Mouse (Mus musculus): ENCODE results near the gene Npdc1.

The Npdc1 gene

DNA sequence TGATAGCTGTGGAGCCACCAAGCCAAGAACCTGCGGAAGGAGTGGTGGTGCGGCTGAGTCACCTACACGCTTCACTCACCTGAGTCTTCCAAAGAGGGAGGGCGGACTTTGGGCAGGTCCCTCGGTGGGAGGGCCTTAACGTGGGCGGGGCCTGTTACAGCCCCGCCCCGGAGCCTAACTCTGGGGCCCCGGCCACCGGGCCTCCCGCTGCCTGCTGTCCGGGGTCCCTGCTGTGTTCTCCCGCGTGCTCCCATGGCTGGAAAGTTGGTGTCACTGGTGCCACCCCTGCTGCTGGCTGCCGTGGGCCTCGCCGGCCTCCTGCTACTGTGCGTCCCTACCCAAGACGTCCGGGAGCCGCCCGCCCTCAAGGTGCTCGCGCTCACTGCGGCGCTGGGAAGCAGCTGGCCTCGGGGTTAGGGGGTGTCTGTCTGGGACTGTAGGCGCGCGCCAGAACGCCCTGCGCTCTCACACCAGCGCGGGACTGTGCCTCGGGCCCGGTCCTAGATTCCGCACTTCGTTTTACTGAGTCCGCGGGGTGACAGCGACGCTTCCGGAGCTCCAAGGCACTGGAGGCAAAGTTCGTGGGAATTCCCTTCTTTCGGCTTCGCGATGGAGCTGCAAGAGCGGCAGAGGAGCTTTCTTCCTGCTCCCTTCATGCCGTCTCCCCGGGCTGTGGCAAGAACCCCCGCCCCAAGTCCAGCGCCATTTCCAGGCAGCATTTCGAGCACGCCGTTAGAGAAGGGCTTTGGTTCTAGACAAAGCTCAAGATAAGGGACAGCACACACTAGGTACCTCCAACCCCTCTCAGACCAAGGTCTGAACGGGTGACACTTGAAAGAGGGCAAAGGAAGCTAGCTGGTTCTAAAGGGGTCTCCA, 3.2 kb upstream of the Npdc1 start, which contains the start of gene Entpd2:
TSS of gene Entpd2 (plus strand) at position 154 of the 876 bp plus-strand sequence.
- DNase-seq (ENCODE audit: low read depth): peak; percentile 62

DNA sequence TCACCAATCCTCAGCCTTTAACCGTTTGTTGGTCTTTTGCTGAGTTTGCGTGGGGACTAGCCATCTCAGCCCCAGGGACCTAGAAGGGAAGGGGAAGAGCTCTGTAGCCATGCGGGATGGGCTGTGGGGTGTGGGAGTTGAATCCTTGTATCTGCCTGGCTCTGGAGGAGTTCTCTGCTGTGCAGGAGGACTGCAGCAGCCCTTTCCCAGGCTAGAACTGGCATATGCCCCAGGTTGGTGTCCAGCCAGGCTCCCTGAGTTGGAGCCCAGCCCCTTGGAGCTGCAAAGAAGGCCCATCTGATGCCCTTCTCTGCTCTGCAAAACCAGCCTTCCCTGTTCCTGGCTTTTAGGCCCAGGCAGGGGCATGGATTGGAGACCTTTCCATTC, 2.6 kb upstream of the Npdc1 start:
- no peak for DNase-seq (ENCODE audit: low read depth)

DNA sequence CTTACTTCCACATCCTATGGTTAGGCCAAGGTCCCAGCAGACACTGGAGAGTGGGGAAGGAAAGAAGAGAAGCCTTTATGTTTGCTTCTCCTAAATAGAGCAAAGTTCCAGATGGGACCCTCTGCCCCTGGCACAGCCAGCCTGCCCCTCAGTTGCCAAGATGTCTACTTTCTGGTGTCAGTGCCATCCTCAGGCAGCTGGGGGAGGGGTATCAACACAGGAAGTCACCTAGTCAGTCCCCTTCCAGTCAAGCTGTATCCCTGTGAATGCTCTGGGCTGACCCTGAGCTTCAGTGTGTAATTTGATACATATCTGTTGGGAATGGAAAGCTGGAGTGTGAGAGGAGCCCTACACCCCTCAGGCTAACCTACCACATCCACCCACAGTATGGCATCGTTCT, 2.1 kb upstream of the Npdc1 start:
- no peak for DNase-seq (ENCODE audit: low read depth)

DNA sequence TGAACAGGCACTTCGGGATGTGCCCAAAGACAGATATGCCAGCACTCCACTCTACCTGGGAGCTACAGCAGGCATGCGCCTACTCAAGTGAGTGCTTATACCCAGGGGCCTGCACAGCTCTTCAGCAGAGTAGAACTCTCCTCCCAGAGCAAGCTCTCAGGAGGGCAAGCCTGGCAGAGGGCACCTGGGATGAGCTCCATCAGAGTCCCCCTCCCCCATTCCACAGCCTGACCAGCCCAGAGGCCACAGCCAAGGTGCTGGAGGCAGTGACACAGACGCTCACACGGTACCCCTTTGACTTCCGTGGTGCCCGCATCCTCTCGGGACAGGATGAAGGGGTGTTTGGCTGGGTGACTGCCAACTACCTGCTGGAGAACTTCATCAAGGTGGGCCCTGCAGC, 1.1 kb upstream of the Npdc1 start:
- no peak for DNase-seq (ENCODE audit: low read depth)

DNA sequence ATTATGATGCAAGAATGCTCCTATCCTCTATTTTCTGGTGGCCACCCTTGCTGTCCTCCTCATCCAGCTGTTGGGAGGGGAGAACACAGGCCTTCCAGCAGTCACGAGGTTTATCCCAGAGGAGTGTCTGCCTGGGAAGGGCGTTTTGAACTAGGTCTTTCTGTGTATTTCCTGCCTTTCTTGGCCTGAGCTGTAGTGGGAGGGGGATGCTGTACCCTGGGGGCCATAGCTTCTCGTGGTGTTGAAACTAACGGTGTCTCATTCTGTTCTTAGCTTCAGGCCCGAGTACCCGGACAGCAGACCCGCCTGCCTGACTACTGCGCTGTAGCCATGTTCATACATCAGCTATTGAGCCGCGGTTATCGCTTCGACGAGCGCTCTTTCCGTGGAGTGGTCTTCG, 1.1 kb downstream of the Npdc1 start:
- DNase-seq (ENCODE audit: low read depth): no peak

DNA sequence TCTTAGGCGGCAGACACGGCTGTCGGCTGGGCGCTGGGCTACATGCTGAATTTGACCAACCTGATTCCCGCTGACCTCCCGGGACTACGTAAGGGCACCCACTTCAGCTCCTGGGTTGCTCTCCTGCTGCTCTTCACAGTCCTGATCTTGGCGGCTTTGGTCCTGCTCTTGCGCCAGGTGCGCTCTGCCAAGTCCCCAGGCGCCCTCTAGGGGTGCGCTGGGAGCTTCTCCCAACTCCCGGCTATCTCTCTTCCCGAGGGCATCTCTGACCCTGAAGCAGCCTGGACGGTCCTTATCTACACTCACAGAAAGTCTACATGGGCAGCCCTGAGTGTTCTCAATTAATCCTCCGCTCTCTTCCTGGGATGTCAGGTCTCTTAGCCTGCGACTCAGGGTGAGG, 1.6 kb downstream of the Npdc1 start:
- DNase-seq (ENCODE audit: low read depth): peak; percentile 49

- DNase-seq (ENCODE audit: low read depth): peak; percentile 95
These were observed 3.3 kb downstream of the Npdc1 start for GRCm38 (mm10) chr2:25402377-25402971.

DNA sequence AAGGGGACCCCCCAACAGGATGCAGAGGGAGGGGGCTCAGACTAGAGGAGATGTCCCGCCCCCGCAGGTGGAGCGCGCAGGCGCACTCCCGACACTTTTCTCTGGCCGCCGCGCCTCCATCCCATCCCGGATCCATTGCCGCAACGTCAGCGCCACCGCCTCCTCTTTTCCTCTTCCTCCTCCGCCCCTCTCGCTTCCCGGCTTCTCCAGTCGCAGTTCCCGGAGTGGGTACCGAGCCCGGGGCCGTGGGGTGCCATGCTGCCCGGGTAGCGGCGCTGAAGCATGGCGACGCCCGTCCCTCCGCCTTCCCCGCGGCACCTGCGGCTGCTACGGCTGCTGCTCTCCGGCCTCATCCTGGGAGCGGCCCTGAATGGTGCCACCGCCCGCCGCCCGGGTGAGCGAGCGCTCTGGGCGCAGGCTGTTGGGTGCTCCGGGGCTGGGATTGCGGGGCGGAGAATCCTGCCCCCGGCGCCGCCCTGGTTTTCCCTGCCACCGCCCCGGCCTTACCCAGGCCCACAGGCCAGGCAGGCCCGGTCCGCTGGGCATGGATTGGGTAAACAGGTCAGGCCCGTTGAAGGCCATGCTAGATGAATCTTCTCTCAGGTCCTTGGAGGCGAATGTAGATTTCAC, 3.9 kb downstream of the Npdc1 start:
- DNase-seq (ENCODE audit: low read depth): peak; percentile 53

DNA sequence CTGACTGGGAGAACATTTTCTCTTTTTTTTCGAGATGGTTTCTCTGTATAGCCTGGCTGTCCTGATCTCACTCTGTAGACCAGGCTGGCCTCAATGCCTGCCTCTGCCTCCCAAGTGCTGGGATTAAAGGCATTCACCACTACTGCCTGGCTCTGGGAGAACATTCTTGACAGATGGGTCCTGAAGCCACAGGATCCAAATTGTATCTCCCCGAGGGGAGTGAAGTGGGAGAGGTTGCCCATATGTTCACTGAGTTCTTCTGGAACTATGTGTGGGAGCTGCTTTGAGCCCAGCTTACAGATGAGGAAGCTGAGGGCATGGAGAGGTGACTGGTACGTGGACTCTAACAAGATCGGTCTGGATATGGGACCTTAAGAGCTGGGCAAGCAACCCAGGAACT, 4.8 kb downstream of the Npdc1 start:
- DNase-seq (ENCODE audit: low read depth): no peak

DNA sequence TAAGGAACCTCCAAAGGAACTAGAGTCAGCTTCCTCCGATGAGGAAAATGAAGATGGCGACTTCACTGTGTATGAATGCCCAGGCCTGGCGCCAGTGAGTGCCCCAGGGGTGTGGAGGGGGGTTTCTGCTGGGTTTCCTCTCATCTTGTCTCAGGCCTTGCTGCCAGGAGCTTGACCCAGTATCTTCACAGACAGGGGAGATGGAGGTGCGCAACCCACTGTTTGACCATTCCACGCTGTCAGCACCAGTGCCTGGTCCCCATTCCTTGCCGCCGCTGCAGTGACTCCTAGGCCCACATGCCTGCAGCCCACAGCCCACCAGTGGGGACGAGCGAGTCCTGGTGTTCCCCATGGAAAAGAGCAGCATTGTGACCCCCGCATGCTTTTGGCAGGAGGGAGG, 9.8 kb downstream of the Npdc1 start:
- no peak for DNase-seq (ENCODE audit: low read depth)

DNA sequence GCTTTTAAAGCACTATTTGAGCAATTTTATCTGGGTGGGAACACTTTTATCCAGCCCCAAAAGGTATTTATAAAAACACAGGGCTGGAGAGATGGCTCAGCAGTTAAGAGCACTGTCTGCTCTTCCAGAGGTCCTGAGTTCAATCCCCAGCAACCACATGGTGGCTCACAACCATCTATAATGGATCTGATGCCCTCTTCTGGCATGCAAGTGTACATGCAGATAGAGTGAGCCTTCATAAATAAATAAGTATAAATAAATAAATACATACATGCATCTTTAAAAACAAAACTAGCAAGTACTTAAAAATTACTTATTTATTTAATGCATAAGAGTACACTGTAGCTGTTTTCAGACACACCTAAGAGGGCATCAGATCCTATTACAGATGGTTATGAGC, 14.3 kb downstream of the Npdc1 start:
- DNase-seq (ENCODE audit: low read depth): peak; percentile 42

DNA sequence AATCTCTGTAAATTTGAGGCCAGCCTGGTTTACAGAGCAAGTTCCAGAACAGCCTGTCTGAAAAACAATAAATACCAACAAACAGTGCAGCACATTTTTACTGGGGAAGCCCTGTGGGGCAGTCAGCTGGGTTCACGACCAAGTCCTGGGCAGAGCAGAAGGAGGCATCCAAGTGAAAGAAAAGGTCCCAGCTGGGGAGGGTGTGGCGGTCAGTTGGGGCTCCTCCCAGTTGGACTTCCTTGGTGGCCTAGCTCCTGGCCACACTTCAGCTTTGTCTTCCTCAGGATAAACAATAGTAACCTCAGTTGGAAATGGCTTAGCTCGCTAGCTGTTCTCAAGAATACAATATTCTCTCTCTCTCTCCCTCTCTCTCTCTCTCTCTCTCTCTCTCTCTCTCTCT, 18.3 kb downstream of the Npdc1 start:
- DNase-seq (ENCODE audit: low read depth): no peak

DNA sequence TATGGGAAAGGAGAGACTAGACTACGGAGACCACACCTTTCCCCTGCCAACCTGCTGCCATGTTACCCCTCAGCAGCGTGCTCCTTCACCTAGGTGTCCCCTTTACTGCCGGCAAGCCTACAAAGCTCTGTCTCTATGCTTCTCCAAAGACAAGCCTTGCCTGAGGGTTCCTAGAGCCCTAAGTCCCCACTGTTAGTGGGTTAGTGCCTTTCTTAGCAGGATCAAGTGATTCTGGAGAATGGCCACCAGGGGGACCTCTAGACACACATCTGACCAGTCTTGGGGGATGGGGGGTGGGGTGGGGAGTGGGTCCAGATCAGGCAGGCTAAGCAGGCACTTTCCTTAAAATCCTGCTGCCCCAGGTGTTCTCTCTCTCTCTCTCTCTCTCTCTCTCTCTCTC, 22.7 kb downstream of the Npdc1 start:
- peak; percentile 88 for DNase-seq (ENCODE audit: low read depth)

DNA sequence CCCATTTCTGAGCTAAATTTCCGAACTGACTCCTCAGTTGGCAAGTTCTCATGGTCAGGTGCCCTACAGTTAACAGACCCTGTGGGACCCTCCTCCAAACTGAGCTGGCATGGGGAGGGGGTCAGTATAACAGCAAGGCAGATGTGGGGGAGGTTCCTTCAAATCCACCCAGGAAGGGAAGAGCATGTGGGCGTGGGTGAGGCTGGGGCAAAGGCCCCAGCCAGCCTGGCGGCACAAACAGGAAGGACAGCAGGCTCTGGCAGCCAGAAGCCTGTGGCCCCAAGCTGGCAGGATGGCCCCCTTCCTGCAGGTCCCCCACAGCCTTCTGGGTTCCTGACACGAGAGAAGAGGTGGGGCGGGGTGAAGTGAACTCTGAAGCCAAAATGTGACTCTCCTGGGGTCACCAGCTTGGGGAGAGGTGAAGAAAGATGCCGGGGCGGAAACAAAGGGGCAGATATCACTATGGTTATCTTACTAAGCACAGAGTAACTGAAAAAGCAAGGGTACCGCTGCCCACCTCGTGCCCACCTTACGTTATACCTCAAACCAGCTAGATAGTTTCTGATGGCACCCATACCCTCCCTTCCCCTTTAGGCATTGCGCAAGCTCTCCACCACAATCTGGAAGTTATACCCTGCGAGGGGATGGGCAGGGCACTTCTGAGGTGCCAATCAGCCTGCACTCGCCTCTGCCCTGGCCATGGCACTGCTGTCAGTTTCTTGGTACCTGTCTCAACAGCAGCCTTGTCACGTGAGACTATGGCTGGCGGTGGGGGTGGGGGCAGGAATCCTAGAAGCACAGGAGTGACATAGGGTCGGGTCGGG, 23.6 kb downstream of the Npdc1 start, which contains the start of gene Fut7:
TSS of gene Fut7 (plus strand) at position 681 of the 824 bp plus-strand sequence.
- peak; percentile 87 for DNase-seq (ENCODE audit: low read depth)

- DNase-seq (ENCODE audit: low read depth): no peak
These were observed 24.5 kb downstream of the Npdc1 start for GRCm38 (mm10) chr2:25423626-25424025.

- DNase-seq (ENCODE audit: low read depth): peak; percentile 45
These were observed 26.3 kb downstream of the Npdc1 start for GRCm38 (mm10) chr2:25425481-25425880.

DNA sequence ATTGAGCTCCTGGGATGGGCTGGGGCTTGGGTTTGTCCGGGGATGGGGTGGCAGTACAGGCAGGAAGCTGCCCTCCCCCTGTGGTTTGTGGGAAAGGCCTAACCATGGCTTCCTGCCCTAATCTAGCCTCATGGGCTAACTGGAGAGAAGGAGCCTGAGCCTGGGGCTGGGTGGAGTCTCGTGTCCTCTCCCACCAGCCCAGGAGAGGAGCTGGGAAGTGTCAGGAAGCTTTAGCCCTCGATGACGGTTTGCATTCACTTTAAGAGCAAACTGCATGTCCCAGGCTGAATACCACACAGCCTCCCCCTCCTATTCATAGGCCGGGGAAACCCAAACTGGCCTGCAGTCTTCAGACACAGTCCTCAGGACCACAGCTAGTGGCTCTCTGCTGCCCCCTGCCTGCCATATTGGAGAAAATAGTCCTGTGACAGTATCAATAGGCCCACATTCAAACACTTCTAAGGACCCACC, 27.6 kb downstream of the Npdc1 start:
- peak; percentile 96 for DNase-seq (ENCODE audit: low read depth)

GRCm38 (mm10) chr2:25427256-25427655, 28.1 kb downstream of the Npdc1 start:
- DNase-seq (ENCODE audit: low read depth): no peak

DNA sequence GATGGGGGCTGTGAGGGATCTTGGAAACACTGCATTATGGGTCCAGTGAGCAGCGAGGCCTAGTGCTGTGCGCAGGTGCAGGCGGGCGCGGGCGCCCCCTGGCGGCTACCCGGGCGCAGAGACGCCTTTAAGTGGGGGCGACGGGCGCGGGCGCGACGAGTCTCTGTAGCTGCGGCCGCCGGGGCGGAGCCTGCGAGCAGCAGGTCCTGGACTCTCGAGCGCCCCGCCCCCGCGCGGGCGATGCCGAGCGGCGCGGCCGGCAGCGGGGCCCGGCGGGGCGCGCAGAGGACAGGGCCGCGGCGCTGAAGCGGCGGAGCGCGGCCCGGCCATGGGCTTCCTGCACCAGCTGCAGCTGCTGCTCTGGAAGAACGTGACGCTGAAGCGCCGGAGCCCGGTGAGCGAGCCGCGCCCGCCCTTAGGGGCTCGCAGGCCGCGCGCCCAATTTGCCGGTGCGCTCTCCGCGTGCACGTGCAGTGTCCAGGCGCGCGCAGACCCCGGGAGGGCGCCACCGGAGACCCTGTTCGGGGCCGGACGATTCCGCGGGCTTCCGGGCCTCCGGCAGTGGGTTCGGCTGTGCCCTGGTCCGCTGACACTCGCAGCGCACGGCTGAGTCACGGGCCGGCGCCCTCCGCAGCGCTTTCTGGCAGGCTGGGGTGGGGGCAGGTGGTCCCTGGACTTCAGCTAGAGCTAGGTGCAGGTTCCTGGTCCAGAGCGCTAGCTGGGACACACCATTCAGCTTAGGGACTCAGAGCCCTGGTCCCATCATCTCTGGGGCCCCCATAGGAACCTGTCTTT, 29.5 kb downstream of the Npdc1 start, which contains the start of gene Abca2:
TSS of gene Abca2 (plus strand) at position 262 of the 795 bp plus-strand sequence.
- DNase-seq (ENCODE audit: low read depth): peak; percentile 95

DNA sequence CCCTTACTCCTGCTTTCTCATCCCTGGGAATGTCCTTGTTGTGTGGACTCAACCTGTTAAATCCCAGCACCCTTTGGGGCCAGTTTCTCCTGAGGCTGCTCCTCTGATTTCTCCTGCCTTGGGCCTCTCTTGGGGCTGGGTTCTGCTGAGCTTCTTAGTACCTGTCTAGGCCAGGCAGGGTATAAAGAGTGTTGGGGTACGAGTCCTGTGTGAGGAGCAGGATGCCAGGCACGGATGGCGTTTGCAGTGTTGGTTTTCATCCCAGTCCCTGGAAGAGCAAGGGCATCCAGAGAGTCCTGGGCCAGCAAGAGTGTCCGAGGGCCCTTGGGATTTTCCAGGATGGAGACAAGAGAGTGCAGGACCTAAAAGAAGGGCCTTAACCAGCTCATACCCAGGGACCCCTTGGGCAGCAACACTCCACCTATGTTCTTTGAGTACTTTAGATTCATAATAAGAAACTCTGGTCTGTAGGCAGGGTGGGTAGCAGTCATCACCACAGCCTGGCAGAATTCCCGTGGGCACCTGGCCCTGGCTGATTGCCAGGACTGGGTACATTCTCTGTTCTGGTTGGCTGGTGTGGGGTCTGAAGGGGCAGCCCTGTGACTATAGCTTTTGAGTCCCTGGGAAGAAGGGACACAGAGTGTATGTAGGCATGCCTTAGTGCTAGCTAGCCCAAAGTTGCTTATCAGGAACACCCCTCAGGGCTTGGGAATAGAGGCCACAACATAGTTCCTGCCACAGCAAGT, 30.5 kb downstream of the Npdc1 start:
- peak; percentile 40 for DNase-seq (ENCODE audit: low read depth)

All from induced T-regulatory cell, adult 2 months (primary cell).